Mouse (Mus musculus) gastrocnemius, postnatal 14 days (tissue): ENCODE data around the gene Tut1. TPM values are rescaled to one million over a fixed set of nuclear protein-coding genes. Genes with fewer than 3 reads are reported as not detected.

Experiments used
- DNase-seq: peaks from one replicate; pipeline ENCODE4 v3.0.0; 2021; ENCODE audit warnings: mixed read lengths
- intact Hi-C: fragments of 180-260 bp; cut with DNase I; formaldehyde crosslinking; loops from one replicate; pipeline ENCODE4 v1.15.1; 2025; ENCODE audit warnings: low total_unique reads
- long read RNA-seq, 2 experiments: library from polyadenylated mRNA; stranded (forward); transcript quantifications; one replicate each; pipeline ENCODE4 v2.0.0; 2021
- total RNA-seq, 2 experiments: library from RNA; stranded (reverse); gene quantifications; 2 replicates each; pipeline ENCODE4 v1.2.3; 2021

The Tut1 gene
- total RNA-seq: 1 to 10 TPM; 8.2 to 8.4 TPM
- long read RNA-seq, experiment 1, transcript Tut1-201 (9 exons, 2,753 nt): major isoform, 8 of 12 reads
- long read RNA-seq, experiment 1, partial matches to known transcripts: 4 of 12 reads
- long read RNA-seq, experiment 1, other reads (novel, unspliced or antisense): 0 of 12 reads
- long read RNA-seq, experiment 2, transcript Tut1-201 (9 exons, 2,753 nt): major isoform, 13 of 18 reads
- long read RNA-seq, experiment 2, partial matches to known transcripts: 1 of 18 reads
- long read RNA-seq, experiment 2, other reads (novel, unspliced or antisense): 2 of 18 reads

DNA sequence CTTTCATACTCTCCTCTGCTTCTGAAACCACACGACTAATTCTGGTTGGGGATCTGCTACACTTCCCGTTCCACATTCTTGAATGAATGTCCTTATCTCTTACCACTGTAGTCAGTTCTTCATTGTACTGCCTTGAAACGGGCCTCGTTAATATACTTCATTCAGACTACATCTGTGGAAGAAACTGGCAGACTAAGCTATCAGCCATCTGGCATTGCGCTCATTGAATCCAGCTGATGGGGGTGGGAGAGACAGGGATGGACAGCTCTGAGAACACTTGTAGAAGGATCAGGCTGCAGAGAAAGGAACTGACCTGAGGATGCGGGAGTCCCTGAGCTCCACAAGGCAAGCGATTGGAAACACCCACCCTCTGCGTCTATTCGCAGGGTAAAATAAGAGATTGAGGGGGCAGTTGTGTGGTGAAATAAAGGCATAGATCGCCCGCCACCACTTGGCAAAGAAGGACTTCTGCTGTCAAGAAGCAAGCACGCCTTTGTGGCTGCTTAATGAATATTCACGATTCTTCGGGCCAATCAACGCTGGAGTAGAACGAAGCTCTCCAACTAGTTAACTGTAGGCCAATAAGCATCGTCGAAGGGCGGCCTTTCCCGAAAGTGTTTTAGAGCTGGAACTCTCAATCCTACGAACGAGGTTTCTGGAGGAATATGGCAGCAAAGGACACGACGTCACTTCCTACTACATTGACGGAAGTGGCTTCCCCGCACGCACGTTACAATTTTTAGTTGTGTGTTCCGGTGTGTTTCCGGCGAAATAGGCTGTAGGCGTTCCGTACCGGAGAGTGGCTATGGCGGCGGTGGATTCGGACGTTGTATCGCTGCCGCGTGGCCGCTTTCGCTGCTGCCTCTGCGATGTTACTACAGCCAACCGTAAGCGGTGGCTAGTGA, at the start of gene Tut1:
Gene Tut1 (plus strand): TSS at position 713 of the 905 bp plus-strand sequence.
- DNase-seq: peak; percentile 85
- intact Hi-C loops: loop anchor here (10.0 kb wide), 1 partner anchor 49 kb away; no protein-coding TSS in a partner anchor

GRCm38 (mm10) chr19:8908531-8908930, 45.1 kb upstream of the Tut1 start:
- intact Hi-C loops: loop anchor here (10.0 kb wide), 1 partner anchor 46 kb away; the partner anchor contains the start of gene Tut1
- no peak for DNase-seq

DNA sequence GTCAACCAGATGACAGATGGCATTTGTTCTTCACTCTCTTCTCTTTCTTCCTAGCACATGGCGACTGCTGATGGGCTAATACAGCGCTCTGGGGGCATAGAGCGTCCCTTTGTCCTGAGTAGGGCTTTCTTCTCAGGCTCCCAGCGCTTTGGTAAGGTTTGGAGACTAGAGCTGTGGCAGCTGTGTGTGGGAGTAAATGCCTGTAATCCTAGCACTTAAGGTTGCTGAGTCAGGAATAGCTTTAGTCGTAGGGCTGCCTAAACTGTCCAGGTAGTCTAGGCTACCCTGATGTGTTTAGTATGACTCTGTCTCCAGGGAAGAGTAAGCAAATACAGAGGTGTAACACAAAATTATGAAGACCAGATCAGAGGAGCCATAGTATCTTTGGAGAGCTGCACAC, 41.8 kb upstream of the Tut1 start:
- intact Hi-C loops: no loop called here
- no peak for DNase-seq

DNA sequence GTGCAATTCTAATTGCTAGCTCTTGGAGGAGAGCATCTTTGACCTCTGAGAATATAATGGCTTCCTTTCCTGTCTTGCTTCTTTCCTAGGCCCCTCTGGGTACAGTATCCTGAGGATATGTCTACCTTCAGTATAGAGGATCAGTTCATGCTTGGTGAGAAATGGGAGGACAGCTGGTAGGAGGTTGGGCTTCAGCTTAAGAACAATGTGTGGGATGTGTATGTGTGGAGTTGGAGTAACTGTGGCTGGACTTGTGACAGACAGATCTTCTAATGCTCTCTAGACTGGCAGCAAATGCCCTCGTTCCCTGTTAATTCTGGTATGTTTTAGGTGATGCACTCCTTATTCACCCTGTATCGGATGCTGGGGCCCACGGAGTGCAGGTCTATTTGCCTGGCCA, 39.4 kb upstream of the Tut1 start:
- intact Hi-C loops: no loop called here
- no peak for DNase-seq

GRCm38 (mm10) chr19:8919000-8919399, 34.6 kb upstream of the Tut1 start:
- intact Hi-C loops: no loop called here

DNA sequence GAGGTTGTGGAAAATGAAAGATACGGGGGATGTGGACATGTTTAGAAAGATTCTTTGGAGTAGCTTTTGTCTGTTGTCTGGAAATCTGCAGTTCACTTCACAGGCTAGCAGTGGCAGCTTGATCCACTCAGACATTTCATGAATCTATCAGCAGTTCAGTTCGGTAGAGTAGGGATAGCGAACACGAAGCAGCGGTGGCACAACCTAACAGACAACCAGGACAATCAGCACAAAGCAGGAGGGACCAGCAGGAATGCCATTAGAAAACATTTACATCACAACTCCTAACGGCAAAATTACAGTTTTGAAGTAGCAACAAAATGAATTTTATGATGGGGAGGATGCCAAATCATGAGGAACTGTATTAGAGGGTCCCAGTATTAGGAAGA, 34.0 kb upstream of the Tut1 start:
- no peak for DNase-seq
- intact Hi-C loops: no loop called here

More at GRCm38 (mm10) chr19:8919000-8919399, 34.6 kb upstream of the Tut1 start:
- DNase-seq: no peak

DNA sequence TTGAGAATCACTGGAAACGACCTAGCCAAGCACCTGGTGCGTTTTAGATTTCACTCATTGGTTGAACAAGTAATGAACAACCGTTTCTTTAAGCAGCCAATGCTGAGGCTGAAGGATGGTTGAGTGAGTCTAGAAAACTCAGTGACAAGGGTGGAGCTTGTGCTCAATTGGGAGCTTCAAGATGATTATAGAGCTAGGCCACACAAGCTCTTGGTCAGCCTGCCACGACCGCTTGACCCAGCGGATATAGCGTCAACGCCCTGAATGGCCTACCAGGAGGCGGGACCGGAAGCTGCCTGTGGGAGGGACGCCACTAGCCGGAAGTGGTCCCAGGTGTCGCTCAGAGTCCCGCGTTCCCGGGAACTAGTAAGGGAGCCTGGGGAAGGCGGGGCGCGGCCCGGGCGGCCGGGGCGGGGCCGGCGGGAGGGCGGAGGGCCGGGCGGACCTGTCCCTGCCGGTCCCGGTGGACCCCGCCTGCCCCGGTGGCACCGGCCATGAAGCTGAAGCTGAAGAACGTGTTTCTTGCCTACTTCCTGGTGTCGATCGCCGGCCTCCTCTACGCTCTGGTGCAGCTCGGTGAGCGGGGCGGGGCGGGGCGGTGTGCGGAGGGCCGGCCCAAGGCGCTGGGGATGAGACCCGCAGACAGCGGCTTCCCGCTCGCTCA, 33.4 kb upstream of the Tut1 start, which contains the start of gene B3gat3:
Gene B3gat3 (plus strand): TSS at position 302 of the 664 bp plus-strand sequence.
- intact Hi-C loops: no loop called here
- peak; percentile 97 for DNase-seq

- intact Hi-C loops: no loop called here
- DNase-seq: no peak
Observed at GRCm38 (mm10) chr19:8920836-8921291, 32.8 kb upstream of the Tut1 start.

DNA sequence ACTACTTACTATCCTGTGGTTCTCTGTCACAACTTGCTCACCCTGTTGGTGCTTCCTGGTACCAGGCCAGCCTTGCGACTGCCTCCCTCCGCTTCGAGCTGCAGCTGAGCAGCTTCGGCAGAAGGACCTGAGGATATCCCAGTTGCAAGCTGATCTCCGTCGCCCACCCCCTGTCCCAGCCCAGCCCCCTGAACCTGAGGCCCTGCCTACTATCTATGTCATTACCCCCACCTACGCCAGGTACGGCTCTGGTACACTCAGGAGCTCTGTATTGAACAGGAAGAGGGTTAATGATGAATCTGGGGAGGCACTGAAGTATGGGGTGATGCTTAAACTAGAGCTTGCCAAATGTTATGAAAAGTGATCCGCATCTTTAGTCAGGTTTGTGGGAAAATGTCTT, 31.9 kb upstream of the Tut1 start:
- intact Hi-C loops: no loop called here

GRCm38 (mm10) chr19:8926766-8927165, 26.9 kb upstream of the Tut1 start:
- intact Hi-C loops: no loop called here
- DNase-seq: no peak

More for the DNA sequence above, 31.9 kb upstream of the Tut1 start:
- no peak for DNase-seq

DNA sequence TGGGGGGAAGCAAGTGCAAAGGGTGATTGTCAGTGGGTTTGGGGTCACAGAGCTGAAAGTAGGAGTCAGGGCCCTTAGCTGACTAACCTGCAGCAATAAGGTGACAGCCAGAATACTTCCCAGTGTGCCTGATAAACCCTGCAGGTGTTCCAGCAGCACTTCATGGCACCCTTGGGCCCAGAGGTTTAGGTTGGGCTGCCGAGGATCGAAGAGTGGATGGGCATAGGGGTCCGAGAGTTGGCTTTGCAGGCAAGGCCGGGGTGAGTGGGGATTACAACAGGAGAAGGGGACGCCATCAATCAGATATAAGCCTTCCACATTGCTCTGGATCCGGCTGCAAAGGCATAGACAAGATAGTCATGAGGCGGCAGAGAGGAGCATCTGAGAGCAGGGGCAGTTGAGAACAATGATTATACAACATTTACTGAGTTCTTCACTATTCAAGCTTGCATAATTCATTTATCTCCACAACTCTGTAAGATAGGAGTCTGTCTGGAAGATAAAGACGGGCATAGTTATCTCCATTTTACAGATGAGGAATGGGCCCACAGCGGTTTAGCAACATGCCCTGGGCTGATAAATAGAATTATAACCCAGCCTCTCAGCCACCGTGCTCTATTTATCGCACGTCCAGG, 25.6 kb upstream of the Tut1 start:
- intact Hi-C loops: no loop called here
- no peak for DNase-seq

DNA sequence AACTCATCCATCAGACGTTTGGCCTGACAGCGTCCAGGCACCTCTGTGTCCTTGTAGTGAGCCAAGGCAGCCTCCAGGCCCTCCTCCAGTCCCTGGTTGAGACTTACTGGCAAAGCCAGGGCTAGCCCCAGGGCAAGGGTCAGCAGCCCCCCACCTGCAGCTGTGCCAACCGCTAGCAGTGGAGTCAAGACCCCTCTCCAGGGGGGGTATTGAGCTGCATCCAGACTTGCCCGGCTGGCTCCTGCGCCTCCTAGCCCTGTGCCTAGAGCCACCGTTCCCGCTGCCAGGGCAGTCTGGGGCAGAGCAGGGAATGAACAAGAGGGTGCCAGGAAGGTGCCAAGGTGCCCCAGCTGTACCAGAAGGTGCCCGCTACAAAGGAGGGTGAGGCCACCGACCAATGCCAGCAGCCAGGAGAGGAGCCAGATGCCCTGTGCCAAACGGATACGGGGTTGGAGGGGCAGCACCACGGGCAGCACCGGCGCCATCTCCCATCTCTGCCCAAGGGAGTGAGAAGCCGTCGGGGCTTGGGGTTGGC, 24.9 kb upstream of the Tut1 start:
- intact Hi-C loops: no loop called here
- DNase-seq: no peak

DNA sequence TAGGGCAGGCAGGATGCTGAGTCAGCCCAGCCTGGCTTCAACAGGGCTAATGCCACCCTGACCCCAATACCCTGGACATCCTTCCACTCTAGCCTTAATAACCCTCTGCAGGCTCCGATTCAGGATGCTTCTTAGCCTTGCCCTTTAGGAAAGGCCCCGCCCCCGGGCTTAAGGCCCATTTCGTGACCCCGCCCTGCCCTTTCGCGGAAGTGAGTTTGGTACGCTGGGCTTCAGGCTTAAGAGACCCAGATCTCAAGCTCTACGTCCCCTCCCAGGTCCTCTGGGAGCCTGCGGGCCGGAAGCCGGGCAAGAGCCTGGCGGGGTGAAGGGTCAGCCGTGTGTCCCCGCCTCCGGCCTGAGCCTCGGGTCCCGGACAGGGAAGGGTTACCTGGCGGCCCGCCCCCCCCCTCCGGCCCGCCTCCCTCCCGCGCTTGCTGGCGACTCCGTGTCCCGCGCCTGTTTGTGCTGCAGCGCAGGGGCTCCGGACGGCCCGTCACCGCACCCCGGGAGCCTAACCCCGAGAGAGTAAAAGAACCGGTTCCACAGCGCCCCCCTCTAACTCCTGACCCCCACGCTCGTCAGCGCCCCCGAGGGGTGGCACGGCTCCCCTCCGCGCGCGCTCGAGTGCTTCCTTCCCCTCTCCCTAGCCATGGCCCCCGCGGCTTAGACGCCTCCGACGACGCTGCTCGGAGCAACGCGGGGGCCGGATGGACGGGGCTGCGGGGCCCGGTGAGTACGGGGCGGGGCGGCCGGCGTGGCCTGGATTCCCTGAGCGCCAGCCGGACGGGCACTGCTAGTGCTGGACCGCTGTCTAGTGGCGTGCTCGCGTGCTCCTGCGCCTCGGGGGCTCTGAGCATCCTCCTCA, 24.2 kb upstream of the Tut1 start, which contains the start of the genes Rom1 and Eml3:
Gene Rom1 (minus strand): TSS at position 133 of the 865 bp plus-strand sequence.
Gene Eml3 (plus strand): TSS at position 329 of the 865 bp plus-strand sequence.
- peak; percentile 91 for DNase-seq
- intact Hi-C loops: no loop called here

- intact Hi-C loops: no loop called here
- no peak for DNase-seq
Observed at GRCm38 (mm10) chr19:8930117-8930516, 23.5 kb upstream of the Tut1 start.

DNA sequence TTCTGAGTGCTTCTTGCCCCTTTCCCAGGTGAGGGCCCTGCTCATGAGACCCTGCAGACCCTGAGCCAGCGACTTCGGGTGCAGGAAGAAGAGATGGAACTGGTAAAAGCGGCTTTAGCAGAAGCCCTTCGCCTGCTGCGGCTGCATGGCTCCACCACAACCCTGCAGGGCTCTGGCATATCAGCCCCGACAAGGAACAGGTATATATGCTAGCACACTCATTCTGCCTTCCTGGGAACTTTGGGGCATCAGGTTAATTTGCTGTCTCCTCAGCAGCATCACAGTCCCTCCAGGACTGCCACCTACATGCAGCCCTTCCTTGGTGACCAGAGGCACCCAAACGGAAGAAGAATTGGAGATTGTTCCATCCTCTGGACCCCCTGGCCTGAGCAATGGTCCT, 22.9 kb upstream of the Tut1 start:
- DNase-seq: no peak
- intact Hi-C loops: no loop called here

DNA sequence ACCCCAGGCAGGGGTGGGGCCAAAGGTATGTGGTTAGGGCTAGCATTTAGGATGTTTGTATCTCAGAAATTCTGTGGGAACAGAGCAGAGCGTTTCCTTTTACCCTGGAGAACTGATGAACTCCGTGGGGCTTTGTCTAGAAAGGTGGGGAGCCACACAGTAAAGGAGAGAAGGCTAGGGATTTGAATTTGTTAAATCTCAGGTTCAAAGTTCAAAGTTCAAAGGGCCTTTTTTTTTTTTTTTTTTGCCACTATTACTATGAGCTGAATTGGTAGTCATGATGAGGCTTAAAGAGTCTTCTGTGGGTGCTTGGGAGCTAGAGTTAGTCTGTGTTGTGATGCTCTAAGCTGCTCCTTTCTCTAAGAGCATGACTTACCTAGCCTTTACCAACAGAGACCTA, 16.9 kb upstream of the Tut1 start:
- intact Hi-C loops: no loop called here
- DNase-seq: no peak

DNA sequence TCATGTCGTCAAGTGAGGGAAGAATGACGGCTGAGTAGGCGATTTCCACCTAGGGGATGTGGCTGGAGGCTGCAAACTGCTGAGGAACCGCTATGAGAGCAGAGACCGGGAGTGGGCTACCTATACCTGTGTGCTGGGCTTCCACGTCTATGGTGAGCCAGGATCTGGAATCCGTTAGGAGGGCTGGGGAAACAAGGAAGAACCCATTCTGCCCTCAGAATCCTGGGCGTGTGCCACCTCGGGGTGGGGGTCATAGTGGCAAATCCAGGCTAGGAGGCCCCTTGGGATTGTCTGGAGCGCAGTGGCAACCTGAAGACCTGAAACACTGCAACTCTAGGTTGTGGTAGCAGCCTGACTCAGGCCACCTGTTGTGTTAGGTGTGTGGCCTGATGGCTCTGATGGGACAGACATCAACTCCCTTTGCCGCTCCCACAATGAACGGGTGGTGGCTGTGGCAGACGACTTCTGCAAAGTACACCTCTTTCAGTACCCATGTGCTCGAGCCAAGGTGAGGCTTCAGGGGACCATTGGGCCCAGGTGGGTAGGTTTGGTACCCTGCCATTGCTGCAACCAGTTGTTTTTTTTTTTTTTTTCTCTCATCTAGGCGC, 13.0 kb upstream of the Tut1 start:
- no peak for DNase-seq
- intact Hi-C loops: no loop called here

DNA sequence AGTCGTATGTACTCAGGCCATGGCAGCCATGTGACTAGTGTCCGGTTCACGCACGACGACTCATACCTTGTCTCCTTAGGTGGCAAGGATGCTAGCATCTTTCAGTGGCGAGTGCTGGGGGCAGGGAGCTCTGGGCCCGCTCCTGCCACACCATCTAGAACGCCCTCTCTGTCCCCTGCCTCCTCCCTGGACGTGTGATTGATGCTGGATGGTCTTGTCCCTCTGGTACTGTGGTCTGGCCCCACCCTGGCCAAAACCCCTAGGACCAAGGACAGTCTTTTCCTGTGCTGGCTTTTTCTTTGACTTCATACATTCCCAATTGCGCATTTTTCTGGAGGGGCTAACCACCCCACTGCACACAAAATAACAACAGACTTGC, 12.5 kb upstream of the Tut1 start:
- intact Hi-C loops: no loop called here
- no peak for DNase-seq
